Mouse (Mus musculus) left cerebral cortex, postnatal 4 days (tissue): ENCODE measurements around the gene Cyp2j7. TPM values are rescaled to one million over a fixed set of nuclear protein-coding genes. Genes with fewer than 3 reads are reported as not detected.
"Not testable (repeated sequence)": the region's sequence is repeated elsewhere in the genome, so short reads cannot be mapped to it uniquely, and the experiment has no call there.

Source experiments
- DNase-seq: peaks from one replicate; pipeline ENCODE4 v3.0.0-alpha.2; 2022
- intact Hi-C: fragments of 180-260 bp; cut with DNase I; formaldehyde crosslinking; loops from one replicate; pipeline ENCODE4 v1.15.1; 2025
- total RNA-seq, 2 experiments: library from RNA; stranded (reverse); gene quantifications; 2 replicates each; pipeline ENCODE4 v1.2.3; 2021

Cyp2j7 gene
- total RNA-seq: not detected

- intact Hi-C loops: no loop called here
These were observed at the start of gene Cyp2j7 for GRCm38 (mm10) chr4:96236559-96236958. TSS of gene Cyp2j7 (minus strand) at chr4:96236659.

GRCm38 (mm10) chr4:96276896-96277295, 40.4 kb upstream of the Cyp2j7 start:
- intact Hi-C loops: loop anchor here (10.0 kb wide), 1 partner anchor 248 kb away; no protein-coding TSS in a partner anchor
- DNase-seq: not testable (repeated sequence)

More at GRCm38 (mm10) chr4:96236559-96236958, at the start of gene Cyp2j7:
- DNase-seq: no peak

GRCm38 (mm10) chr4:96273907-96274306, 37.4 kb upstream of the Cyp2j7 start:
- intact Hi-C loops: loop anchor here (5.0 to 10.0 kb wide), 2 partner anchors 251 to 408 kb away; no protein-coding TSS in a partner anchor

GRCm38 (mm10) chr4:96196701-96197100, 39.8 kb downstream of the Cyp2j7 start:
- intact Hi-C loops: no loop called here
- DNase-seq: no peak

More at GRCm38 (mm10) chr4:96273907-96274306, 37.4 kb upstream of the Cyp2j7 start:
- peak; percentile 63 for DNase-seq

- intact Hi-C loops, DNase-seq: not testable (repeated sequence)
These were observed 47.1 kb downstream of the Cyp2j7 start for GRCm38 (mm10) chr4:96189321-96189720.

- DNase-seq, intact Hi-C loops: not testable (repeated sequence)
These were observed 47.8 kb downstream of the Cyp2j7 start for GRCm38 (mm10) chr4:96188671-96189070.

- DNase-seq, intact Hi-C loops: not testable (repeated sequence)
These were observed 48.3 kb downstream of the Cyp2j7 start for GRCm38 (mm10) chr4:96188146-96188545.

- intact Hi-C loops, DNase-seq: not testable (repeated sequence)
These were observed 51.7 kb downstream of the Cyp2j7 start for GRCm38 (mm10) chr4:96184716-96185115.

- intact Hi-C loops: no loop called here
- DNase-seq: no peak
These were observed 73.6 kb downstream of the Cyp2j7 start for GRCm38 (mm10) chr4:96162839-96163238.

GRCm38 (mm10) chr4:96161575-96161974, 74.9 kb downstream of the Cyp2j7 start:
- intact Hi-C loops: no loop called here

More at GRCm38 (mm10) chr4:96161575-96161974, 74.9 kb downstream of the Cyp2j7 start:
- no peak for DNase-seq

Other genes starting within 250 kb of the Cyp2j7 start
- under 1 TPM; 0.26 to 0.34 TPM for gene Cyp2j13, start 159.1 kb downstream of the Cyp2j7 start, total RNA-seq
- gene Cyp2j12, start 95.5 kb downstream of the Cyp2j7 start, total RNA-seq: not detected
- not detected for gene Cyp2j11, start 112.0 kb upstream of the Cyp2j7 start, total RNA-seq